Mouse (Mus musculus) C2C12 (cell line): ENCODE results near the gene Trex1. TPM values are rescaled to one million over a fixed set of nuclear protein-coding genes. Genes with fewer than 3 reads are reported as not detected.

ENCODE experiments used
- H3K27me3 ChIP-seq: one replicate; pipeline ENCODE4 v1.6.1; 2011; ENCODE audit not compliant: control insufficient read depth, insufficient read depth, insufficient read length
- H3K36me3 ChIP-seq: one replicate; pipeline ENCODE4 v1.6.1; 2011; ENCODE audit not compliant: control insufficient read depth, insufficient read depth
- H3K4me3 ChIP-seq: one replicate; pipeline ENCODE4 v1.5.1; 2011; ENCODE audit warnings: mild to moderate bottlenecking, control low read depth; ENCODE audit not compliant: poor library complexity, insufficient read depth, severe bottlenecking
- H3K79me2 ChIP-seq: one replicate; pipeline ENCODE4 v1.6.1; 2011; ENCODE audit not compliant: control insufficient read depth, insufficient read depth
- H3K79me3 ChIP-seq: one replicate; pipeline ENCODE4 v1.6.1; 2011; ENCODE audit warnings: low read depth, control low read depth
- H3ac ChIP-seq: one replicate; pipeline ENCODE3; 2011; ENCODE audit warnings: low read depth; ENCODE audit not compliant: control insufficient read depth, insufficient read length
- CEBPB ChIP-seq: IDR thresholded peaks from one replicate; pipeline ENCODE4 v1.6.1; 2011; ENCODE audit warnings: low read depth, mild to moderate bottlenecking, control low read depth, moderate library complexity
- CTCF ChIP-seq: IDR thresholded peaks from one replicate; pipeline ENCODE4 v1.5.1; 2011; ENCODE audit not compliant: control insufficient read depth, insufficient read depth, insufficient read length
- FOSL1 ChIP-seq: IDR thresholded peaks from one replicate; pipeline ENCODE4 v1.8.0; 2011; ENCODE audit warnings: mild to moderate bottlenecking, low read length; ENCODE audit not compliant: poor library complexity, insufficient read depth, severe bottlenecking
- MAX ChIP-seq: IDR thresholded peaks from one replicate; pipeline ENCODE4 v1.6.1; 2011; ENCODE audit warnings: mild to moderate bottlenecking, control low read depth
- MYOD1 ChIP-seq: IDR thresholded peaks from one replicate; pipeline ENCODE4 v1.6.1; 2011; ENCODE audit warnings: low read depth; ENCODE audit not compliant: control insufficient read depth, insufficient read length
- MYOG ChIP-seq: IDR thresholded peaks from one replicate; pipeline ENCODE4 v1.6.1; 2011; ENCODE audit not compliant: control insufficient read depth, insufficient read length; ENCODE audit errors: extremely low read depth
- USF1 ChIP-seq: IDR thresholded peaks from one replicate; pipeline ENCODE4 v1.6.1; 2011; ENCODE audit warnings: low read depth, mild to moderate bottlenecking, control low read depth, moderate library complexity
- polyA plus RNA-seq: library from polyadenylated mRNA; unstranded; fragments of >200 nt; fragmentation: generic; extraction: Trizol; gene quantifications from one replicate; pipeline ENCODE4 v1.2.1, GENCODE M21; 2012; ENCODE audit warnings: missing spikeins

Trex1 gene
- polyA plus RNA-seq, 1 experiment: 12.7 TPM

DNA sequence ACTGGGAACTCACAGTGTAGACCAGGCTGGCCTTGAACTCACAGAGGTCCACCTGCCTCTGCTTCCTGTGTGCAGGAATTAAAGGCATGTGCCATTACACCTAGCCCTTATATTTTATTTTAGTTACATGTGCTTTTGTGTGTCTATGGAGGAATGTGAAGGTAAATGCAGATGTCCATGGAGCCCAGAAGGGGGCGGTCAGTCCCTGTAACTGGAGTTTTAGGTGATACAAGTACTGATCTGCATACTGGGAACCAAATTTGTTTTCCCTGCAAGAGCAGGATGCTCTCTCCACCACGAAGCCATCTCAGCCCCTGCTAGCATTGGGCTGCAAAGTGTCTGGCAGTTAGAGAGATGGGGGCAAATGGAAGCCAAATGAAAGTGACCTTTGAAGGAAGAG lies 25.4 kb upstream of the Trex1 start:
- peaks cover 20% of the 10 kb centered on the region for H3K79me3 ChIP-seq
- no peak overlapping the region for H3K4me3 ChIP-seq
- H3K36me3 ChIP-seq: peaks cover 8% of the 10 kb centered on the region
- H3K27me3 ChIP-seq: no peaks in the 10 kb centered on the region
- no peak for TF ChIP-seq CEBPB
- TF ChIP-seq MYOD1: no peak
- TF ChIP-seq FOSL1: no peak
- no peak for TF ChIP-seq MYOG
- no peak for TF ChIP-seq CTCF
- TF ChIP-seq USF1: no peak
- no peak overlapping the region for H3ac ChIP-seq
- H3K79me2 ChIP-seq: peaks cover 36% of the 10 kb centered on the region

DNA sequence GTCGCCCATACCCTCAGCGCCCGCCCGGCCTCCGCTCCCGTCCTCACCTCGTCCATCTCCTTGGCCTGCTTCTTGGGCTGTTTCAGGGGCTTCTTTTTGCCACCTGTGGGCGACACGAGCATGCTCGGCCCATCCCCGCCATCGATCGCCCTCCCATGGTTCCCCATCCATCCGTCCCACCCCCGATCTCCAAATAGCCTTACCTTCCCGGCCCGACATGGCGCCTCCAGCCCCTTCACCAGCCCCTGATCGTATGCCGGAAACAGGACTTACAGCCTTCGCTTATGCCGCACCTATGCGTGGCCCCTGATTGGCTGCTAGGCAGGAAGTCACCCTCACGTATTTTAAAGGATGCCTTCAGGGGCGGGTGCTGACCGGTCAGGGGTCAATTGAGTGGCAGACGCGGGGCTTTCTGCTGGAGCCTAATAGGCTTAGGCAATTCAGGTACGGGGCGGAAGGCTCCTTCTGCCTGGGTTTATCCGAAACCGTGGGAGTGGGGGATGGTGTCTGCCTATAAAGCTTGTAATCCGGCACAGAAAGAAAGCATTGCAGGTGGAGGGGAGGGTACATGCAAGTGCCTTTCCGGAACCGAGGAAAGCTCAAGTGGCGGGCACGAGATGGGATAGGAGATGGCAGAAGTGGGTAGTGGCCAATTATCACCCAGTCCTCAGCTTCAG lies 22.7 kb upstream of the Trex1 start, which contains the start of the genes Ccdc51 and Tma7:
TSS of gene Ccdc51 (plus strand) at position 370 of the 677 bp plus-strand sequence.
TSS of gene Tma7 (minus strand) at position 464 of the 677 bp plus-strand sequence.
- Histone ChIP-seq H3ac (peak within 1 kb of the TSS; percentile 94), H3K79me3 (peaks cover 26% of the 10 kb centered on the region), H3K79me2 (peaks cover 43% of the 10 kb centered on the region), H3K4me3 (peak within 1 kb of the TSS; percentile 59), H3K27me3 (no peaks in the 10 kb centered on the region), H3K36me3 (peaks cover 20% of the 10 kb centered on the region)
- no peak for TF ChIP-seq USF1
- peak; percentile 7 for TF ChIP-seq MAX

DNA sequence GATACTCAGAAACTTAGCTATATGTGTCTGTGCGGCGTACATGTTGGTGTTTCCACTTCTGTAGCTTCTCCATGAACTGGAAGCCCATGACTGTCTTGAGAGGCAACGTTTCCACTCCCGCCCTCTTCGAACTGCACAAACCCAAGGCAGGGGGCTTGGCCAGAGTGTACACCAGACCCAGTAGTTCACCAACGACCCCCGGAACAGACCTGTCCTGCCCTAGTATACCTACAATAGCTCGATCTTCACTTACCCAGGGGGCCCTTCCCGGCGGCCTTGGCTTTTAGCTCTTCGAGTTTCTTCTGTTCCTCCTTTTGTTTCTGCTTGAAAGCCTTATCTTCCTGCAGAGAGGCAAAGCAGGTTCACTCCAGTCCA lies 22.2 kb upstream of the Trex1 start:
- Histone ChIP-seq H3K79me3 (peaks cover 26% of the 10 kb centered on the region), H3K36me3 (peaks cover 20% of the 10 kb centered on the region), H3K4me3 (peak overlapping the region; percentile 59), H3K79me2 (peaks cover 43% of the 10 kb centered on the region), H3K27me3 (no peaks in the 10 kb centered on the region), H3ac (peak overlapping the region; percentile 94)
- TF ChIP-seq CTCF (no peak), MYOG (no peak), USF1 (no peak)

DNA sequence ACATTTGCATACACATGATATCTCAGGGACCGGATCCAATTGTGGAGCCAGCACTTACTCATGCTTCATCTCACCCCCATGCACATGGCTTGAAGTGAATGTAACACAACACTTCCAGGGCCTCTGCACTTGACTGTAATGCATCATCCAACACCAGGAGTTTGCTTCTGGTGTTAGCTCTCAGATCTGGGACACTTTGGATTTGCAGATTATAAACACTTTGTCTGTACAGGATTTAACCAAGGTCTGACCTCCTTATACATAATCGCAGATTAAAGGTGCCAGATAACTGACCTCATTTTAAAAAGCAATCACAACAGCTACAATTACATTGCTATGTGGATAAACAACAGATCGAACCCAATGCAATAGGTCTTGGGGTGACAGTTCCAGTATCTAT lies 21.0 kb upstream of the Trex1 start:
- no peak overlapping the region for H3ac ChIP-seq
- H3K4me3 ChIP-seq: no peak overlapping the region
- H3K79me3 ChIP-seq: peaks cover 26% of the 10 kb centered on the region
- no peaks in the 10 kb centered on the region for H3K27me3 ChIP-seq
- H3K36me3 ChIP-seq: peaks cover 20% of the 10 kb centered on the region
- TF ChIP-seq CEBPB: no peak
- TF ChIP-seq MYOG: no peak
- peaks cover 43% of the 10 kb centered on the region for H3K79me2 ChIP-seq

DNA sequence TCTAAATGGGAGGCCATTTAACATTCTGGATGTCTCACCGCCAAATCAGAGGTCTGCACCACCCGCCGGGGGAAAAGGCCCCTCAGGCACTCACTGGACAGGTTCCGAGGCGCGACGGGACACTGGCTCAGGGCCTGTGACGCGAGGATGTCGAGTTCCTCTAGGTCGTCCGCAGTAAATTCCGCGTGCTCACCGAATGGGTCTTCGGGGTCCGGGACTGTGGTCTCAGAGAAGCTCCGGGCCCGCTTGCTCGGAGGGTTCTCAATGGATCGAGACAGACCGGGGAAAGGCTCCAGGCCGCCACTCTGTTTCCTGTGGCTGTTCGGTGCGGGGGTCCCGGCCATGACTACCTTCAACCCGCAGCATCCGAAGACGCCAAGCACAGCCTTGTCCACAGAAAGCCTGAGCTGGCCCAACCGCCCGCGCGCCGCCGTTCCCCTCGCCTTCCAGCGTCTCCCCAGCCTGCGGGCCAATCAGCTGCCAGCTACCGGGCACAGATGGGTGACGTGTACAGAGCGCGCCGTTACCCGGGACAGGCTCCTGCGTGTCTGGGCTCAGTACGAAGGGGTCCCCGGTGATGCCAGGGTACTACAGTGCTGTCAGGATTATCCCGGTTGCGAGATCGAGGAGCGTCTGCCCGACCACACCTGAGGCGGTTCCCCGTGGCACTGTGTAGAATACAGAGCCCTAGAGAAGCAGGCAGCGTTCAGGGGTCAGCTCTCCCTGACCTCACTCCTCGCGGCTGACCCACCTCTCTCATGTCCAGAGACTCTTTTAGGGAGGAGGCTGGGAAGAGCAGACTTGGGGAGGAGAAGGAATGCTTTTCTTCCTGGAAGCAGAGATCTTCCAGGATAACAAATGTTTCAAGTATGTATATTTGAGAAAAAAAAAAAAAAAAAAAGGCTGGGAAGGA lies 14.4 kb upstream of the Trex1 start, which contains the start of gene Atrip:
TSS of gene Atrip (minus strand) at position 464 of the 913 bp plus-strand sequence.
- Histone ChIP-seq H3K27me3 (no peaks in the 10 kb centered on the region), H3K4me3 (peak within 1 kb of the TSS; percentile 65), H3K36me3 (peaks cover 30% of the 10 kb centered on the region), H3K79me2 (peaks cover 38% of the 10 kb centered on the region), H3ac (peak within 1 kb of the TSS; percentile 92), H3K79me3 (peaks cover 10% of the 10 kb centered on the region)
- TF ChIP-seq FOSL1: no peak

DNA sequence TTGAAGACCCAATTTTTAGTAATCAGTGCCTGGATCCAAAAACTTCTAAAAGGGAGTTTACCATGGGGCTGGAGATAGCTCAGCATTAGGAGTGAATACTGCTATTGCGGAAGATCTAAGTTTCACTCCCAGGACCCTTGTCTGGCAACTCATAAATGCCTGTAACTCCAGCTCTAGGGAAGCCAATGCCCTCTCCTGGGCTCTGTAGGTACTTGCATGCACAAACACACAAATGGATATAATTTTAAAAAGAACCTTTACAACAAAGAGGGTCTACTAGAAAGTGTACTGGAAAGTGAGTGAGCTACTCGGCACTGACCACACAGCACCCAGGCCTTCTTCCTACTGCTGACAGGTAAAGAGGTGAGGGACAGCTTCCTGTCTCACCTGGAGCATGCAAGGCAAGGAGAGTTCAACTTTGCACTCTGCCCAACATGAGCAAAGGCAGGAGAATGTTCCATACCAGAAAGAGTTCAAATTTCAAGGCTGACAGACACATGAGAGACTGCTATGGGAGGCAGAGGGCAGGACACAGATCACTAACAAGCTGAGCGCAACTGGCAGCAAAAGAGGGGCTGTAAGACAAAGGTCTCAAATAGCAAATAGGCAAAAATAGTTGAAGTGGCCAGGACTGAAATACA lies 8.7 kb upstream of the Trex1 start:
- H3K36me3 ChIP-seq: peaks cover 70% of the 10 kb centered on the region

More for the DNA sequence above, 8.7 kb upstream of the Trex1 start:
- Histone ChIP-seq H3K27me3 (no peaks in the 10 kb centered on the region), H3K79me2 (peaks cover 21% of the 10 kb centered on the region), H3ac (no peak overlapping the region), H3K4me3 (no peak overlapping the region), H3K79me3 (peaks cover 7% of the 10 kb centered on the region)
- no peak for TF ChIP-seq CTCF
- no peak for TF ChIP-seq USF1
- no peak for TF ChIP-seq MYOG
- TF ChIP-seq FOSL1: no peak
- no peak for TF ChIP-seq MYOD1
- TF ChIP-seq CEBPB: no peak
- no peak for TF ChIP-seq MAX
